25 mouse cellular contexts compared by ENCODE assay signal in the genomic region with DNA sequence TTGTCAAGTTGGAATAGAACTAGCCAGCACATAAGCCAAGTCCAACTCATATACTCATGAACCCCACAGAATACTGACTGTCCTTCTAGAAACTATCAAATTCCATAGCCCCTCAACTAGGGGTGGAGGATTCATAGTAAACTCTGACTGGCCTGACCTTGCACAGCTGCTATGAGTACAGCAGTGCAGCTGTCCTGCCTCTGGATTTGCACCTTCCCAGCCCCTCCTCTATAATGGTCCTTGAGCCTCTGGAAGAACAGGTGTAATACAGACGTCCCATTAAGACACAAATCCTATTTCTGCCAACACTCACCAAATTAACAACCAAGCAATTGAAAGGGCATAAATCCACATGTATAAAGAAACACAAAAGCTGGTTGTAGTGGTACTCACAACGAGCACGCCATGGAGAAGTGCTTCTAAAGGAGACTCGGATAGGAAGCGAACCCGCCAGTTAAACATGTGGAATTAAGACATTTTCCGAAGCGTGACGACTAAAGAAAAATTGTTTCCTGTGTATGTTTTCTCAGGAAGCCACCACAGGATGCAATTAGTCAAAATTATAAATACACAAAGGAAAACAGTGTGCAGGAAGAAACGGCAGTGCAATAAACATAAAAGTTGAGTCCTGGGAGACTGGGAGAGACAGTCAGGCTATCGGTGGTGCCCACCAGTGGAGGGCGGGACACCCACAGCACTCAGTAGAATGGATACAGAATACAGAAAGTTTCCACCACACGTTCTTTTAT. TPM values are rescaled to one million over a fixed set of nuclear protein-coding genes. Genes with fewer than 3 reads are reported as not detected.
DNase-seq lines count a peak whose midpoint lies in the region; ATAC-seq and TF ChIP-seq lines count a peak whose summit lies in the region.
"Had no signal": no experiment of that assay in that cellular context is flagged by ENCODE, and none has a peak within 500 bp of the region (broad histone marks: within the 10 kb centered on the region; RNA-seq: fewer than 3 reads in every experiment).

No protein-coding gene starts in this region.

- H3K4me2 ChIP-seq in hindbrain, embryonic 14.5 days (replicated peaks) = no peak overlapping the region
- no peak overlapping the region for H3K4me2 ChIP-seq in kidney, postnatal 0 days (ENCODE audit: low read length)
- H3K4me2 ChIP-seq in lung, postnatal 0 days (replicated peaks; ENCODE audit: low read depth, low read length) = no peak overlapping the region
- no peak overlapping the region for H3K4me2 ChIP-seq in myocyte (ENCODE audit: low read depth)
- H3K4me2 ChIP-seq: heart, embryonic 13.5 days; hindbrain, embryonic 13.5 days; liver, embryonic 15.5 days; neural tube, embryonic 15.5 days had no signal

- ATAC-seq in hindbrain, embryonic 14.5 days (ENCODE audit: low FRiP score) = no peak
- no peak for ATAC-seq in kidney, postnatal 0 days (replicated peaks; ENCODE audit: low FRiP score, low read depth)
- ATAC-seq in lung, postnatal 0 days = peak; percentile 33; the same call in 1 of the 2 replicates
- ATAC-seq: forebrain, embryonic 16.5 days; inflammation-experienced regulatory T-cells, adult 6 months had no signal

- H3ac ChIP-seq in myocyte (ENCODE audit: control insufficient read depth, insufficient read length) = no peak overlapping the region

- no peak overlapping the region for H3K27ac ChIP-seq in hindbrain, embryonic 10.5 days
- H3K27ac ChIP-seq in hindbrain, embryonic 14.5 days = no peak overlapping the region
- peak overlapping the region; percentile 25; the same call in 1 of the 2 replicates for H3K27ac ChIP-seq in kidney, postnatal 0 days
- no peak overlapping the region for H3K27ac ChIP-seq in lung, postnatal 0 days (ENCODE audit: low read length)
- H3K27ac ChIP-seq: forebrain, embryonic 10.5 days; heart, embryonic 13.5 days; hindbrain, embryonic 13.5 days; left cerebral cortex, adult 2 months; liver, embryonic 15.5 days; midbrain, embryonic 10.5 days; neural tube, embryonic 15.5 days had no signal

- DNase-seq in hindbrain, embryonic 10.5 days (ENCODE audit: low spot score) = peak; percentile 0
- DNase-seq in hindbrain, embryonic 14.5 days (ENCODE audit: low spot score) = no peak
- DNase-seq in kidney, postnatal 0 days (ENCODE audit: low spot score) = peak; percentile 68
- no peak for DNase-seq in kidney, postnatal 25 days
- DNase-seq in lung, postnatal 0 days (ENCODE audit: low spot score) = no peak
- DNase-seq in lung, postnatal 4 days = no peak
- DNase-seq in urinary bladder, adult 18-20 months (ENCODE audit: low spot score in 2 of 2) = no peak
- DNase-seq: adrenal gland, postnatal 36 days; cerebellum, adult 9-10 months; gastrocnemius, postnatal 10 days; heart, postnatal 14 days; left cerebral cortex, postnatal 4 days; right cerebral cortex, adult 18-20 months; right cerebral cortex, postnatal 4 days; thymus, postnatal 14 days had no signal

- WGBS in hindbrain, embryonic 10.5 days = 85% methylated on average over 13 of the region's 13 CpGs
- WGBS in hindbrain, embryonic 14.5 days = 84% methylated on average over 13 of the region's 13 CpGs
- WGBS in kidney, postnatal 0 days = 43% methylated on average over 13 of the region's 13 CpGs
- WGBS in lung, postnatal 0 days = 43% methylated on average over 13 of the region's 13 CpGs

- TF ChIP-seq EP300 in lung, postnatal 0 days (IDR thresholded peaks at IDR 0.05) = peak; percentile 83

- no peaks in the 10 kb centered on the region for H3K9me3 ChIP-seq in hindbrain, embryonic 10.5 days
- no peaks in the 10 kb centered on the region for H3K9me3 ChIP-seq in hindbrain, embryonic 14.5 days (ENCODE audit: control insufficient read depth, low read length)
- no peaks in the 10 kb centered on the region for H3K9me3 ChIP-seq in kidney, postnatal 0 days (replicated peaks; ENCODE audit: low read length)
- no peaks in the 10 kb centered on the region for H3K9me3 ChIP-seq in lung, postnatal 0 days (ENCODE audit: low read length)
- H3K9me3 ChIP-seq: forebrain, embryonic 10.5 days; heart, embryonic 13.5 days; hindbrain, embryonic 13.5 days; liver, embryonic 15.5 days; midbrain, embryonic 10.5 days; neural tube, embryonic 15.5 days had no signal

- no peaks in the 10 kb centered on the region for H3K79me2 ChIP-seq in myocyte (ENCODE audit: control insufficient read depth, insufficient read depth)

- H3K9ac ChIP-seq in hindbrain, embryonic 14.5 days = no peak overlapping the region
- H3K9ac ChIP-seq in kidney, postnatal 0 days (ENCODE audit: low read depth, low read length) = no peak overlapping the region
- no peak overlapping the region for H3K9ac ChIP-seq in lung, postnatal 0 days (replicated peaks; ENCODE audit: low read depth)
- H3K9ac ChIP-seq: heart, embryonic 13.5 days; hindbrain, embryonic 13.5 days; liver, embryonic 15.5 days; neural tube, embryonic 15.5 days had no signal

- no peaks in the 10 kb centered on the region for H3K27me3 ChIP-seq in hindbrain, embryonic 10.5 days (ENCODE audit: insufficient read depth, poor library complexity, severe bottlenecking)
- H3K27me3 ChIP-seq in hindbrain, embryonic 14.5 days (ENCODE audit: control insufficient read depth, insufficient read depth, low read length) = no peaks in the 10 kb centered on the region
- no peaks in the 10 kb centered on the region for H3K27me3 ChIP-seq in kidney, postnatal 0 days (ENCODE audit: insufficient read depth, low read length)
- no peaks in the 10 kb centered on the region for H3K27me3 ChIP-seq in lung, postnatal 0 days (replicated peaks; ENCODE audit: insufficient read depth, low read length)
- H3K27me3 ChIP-seq in myocyte (ENCODE audit: control insufficient read depth, insufficient read depth, insufficient read length) = no peaks in the 10 kb centered on the region
- H3K27me3 ChIP-seq: liver, embryonic 15.5 days; neural tube, embryonic 15.5 days had no signal

- TF ChIP-seq POLR2A in myocyte (IDR thresholded peaks at IDR 0.05; ENCODE audit: insufficient read length, low read depth) = no peak

- no peak overlapping the region for H3K4me3 ChIP-seq in hindbrain, embryonic 10.5 days
- no peak overlapping the region for H3K4me3 ChIP-seq in hindbrain, embryonic 14.5 days (replicated peaks; ENCODE audit: low read length)
- no peak overlapping the region for H3K4me3 ChIP-seq in kidney, postnatal 0 days (replicated peaks; ENCODE audit: low read depth, low read length)
- no peak overlapping the region for H3K4me3 ChIP-seq in lung, postnatal 0 days (ENCODE audit: low read depth, low read length)
- H3K4me3 ChIP-seq in myocyte = no peak overlapping the region
- H3K4me3 ChIP-seq: forebrain, embryonic 10.5 days; heart, embryonic 13.5 days; hindbrain, embryonic 13.5 days; left cerebral cortex, adult 2 months; liver, embryonic 15.5 days; midbrain, embryonic 10.5 days; neural tube, embryonic 15.5 days had no signal

- H3K36me3 ChIP-seq in hindbrain, embryonic 10.5 days = no peaks in the 10 kb centered on the region
- H3K36me3 ChIP-seq in hindbrain, embryonic 14.5 days (replicated peaks; ENCODE audit: control insufficient read depth, insufficient read depth) = no peaks in the 10 kb centered on the region
- no peaks in the 10 kb centered on the region for H3K36me3 ChIP-seq in kidney, postnatal 0 days (ENCODE audit: insufficient read depth, low read length)
- H3K36me3 ChIP-seq in lung, postnatal 0 days (ENCODE audit: insufficient read depth, low read length) = no peaks in the 10 kb centered on the region
- H3K36me3 ChIP-seq in myocyte (ENCODE audit: control insufficient read depth, insufficient read depth) = no peaks in the 10 kb centered on the region
- H3K36me3 ChIP-seq: forebrain, embryonic 10.5 days; heart, embryonic 13.5 days; hindbrain, embryonic 13.5 days; liver, embryonic 15.5 days; midbrain, embryonic 10.5 days; neural tube, embryonic 15.5 days had no signal

- TF ChIP-seq CTCF in kidney, postnatal 0 days (IDR thresholded peaks at IDR 0.05; ENCODE audit: low read depth) = peak; percentile 24; the same call in 1 of the 2 replicates
- peak; percentile 27 for TF ChIP-seq CTCF in lung, postnatal 0 days (IDR thresholded peaks at IDR 0.05)

- no peaks in the 10 kb centered on the region for H3K4me1 ChIP-seq in hindbrain, embryonic 10.5 days (replicated peaks)
- H3K4me1 ChIP-seq in hindbrain, embryonic 14.5 days (replicated peaks; ENCODE audit: control insufficient read depth, insufficient read depth, low read length) = no peaks in the 10 kb centered on the region
- H3K4me1 ChIP-seq in kidney, postnatal 0 days (replicated peaks; ENCODE audit: insufficient read depth, low read length) = no peaks in the 10 kb centered on the region
- no peaks in the 10 kb centered on the region for H3K4me1 ChIP-seq in lung, postnatal 0 days (ENCODE audit: insufficient read depth, low read depth, low read length)
- H3K4me1 ChIP-seq: forebrain, embryonic 10.5 days; heart, embryonic 13.5 days; hindbrain, embryonic 13.5 days; liver, embryonic 15.5 days; midbrain, embryonic 10.5 days; neural tube, embryonic 15.5 days had no signal

TF ChIP-seq in myocyte, 11 proteins besides CTCF, POLR2A, EP300 and RAD21 (continues in another document):
- TF ChIP-seq MYOG (IDR thresholded peaks at IDR 0.05; ENCODE audit: control insufficient read depth in 1 of 3, insufficient read depth in 1 of 3, insufficient read length in 2 of 3, low read depth in 2 of 3) = no peak
- no peak for TF ChIP-seq USF1 (IDR thresholded peaks at IDR 0.05; ENCODE audit: low read depth)
- TF ChIP-seq TCF3 (IDR thresholded peaks at IDR 0.05; ENCODE audit: insufficient read length, low read depth) = no peak
- no peak for TF ChIP-seq E2F4 (IDR thresholded peaks at IDR 0.05; ENCODE audit: insufficient read depth)
- no peak for TF ChIP-seq POLR2AphosphoS2 (IDR thresholded peaks at IDR 0.05; ENCODE audit: insufficient read length, low read depth)
- TF ChIP-seq TCF12 (IDR thresholded peaks at IDR 0.05; ENCODE audit: insufficient read depth, poor library complexity, severe bottlenecking) = no peak
- peak in 2 of 3 experiments; percentile 24 to 54 for TF ChIP-seq MYOD1 (IDR thresholded peaks at IDR 0.05; ENCODE audit: control insufficient read depth in 1 of 3, insufficient read length in 2 of 3, low read depth in 2 of 3)
- TF ChIP-seq MAX (IDR thresholded peaks at IDR 0.05; ENCODE audit: low read depth) = no peak

RNA-seq across cellular contexts. Expression of a gene that starts 27.9 kb away (rescaled TPM):
- 145 and 157 TPM in 2 replicates for polyA plus RNA-seq in hindbrain, embryonic 10.5 days (2016; fragmentation: Nextera tagmentation; extraction: Ambion mirVana)
- polyA plus RNA-seq in hindbrain, embryonic 14.5 days (2014; fragmentation: Nextera tagmentation; extraction: Ambion mirVana) = 64.0 and 77.0 TPM in 2 replicates
- polyA plus RNA-seq in kidney, postnatal 0 days (2015; fragmentation: Nextera tagmentation; extraction: Ambion mirVana) = 87.4 and 93.7 TPM in 2 replicates
- polyA plus RNA-seq in lung, postnatal 0 days (2015; fragmentation: Nextera tagmentation; extraction: Ambion mirVana) = 45.6 and 49.7 TPM in 2 replicates
- polyA plus RNA-seq in myocyte (2012; fragmentation: generic; extraction: Trizol) = 11.8 TPM

RNA-seq across cellular contexts. Expression of a gene that starts 46.1 kb away (rescaled TPM):
- polyA plus RNA-seq in hindbrain, embryonic 10.5 days (2016; fragmentation: Nextera tagmentation; extraction: Ambion mirVana) = not detected in 2 replicates
- not detected in 2 replicates for polyA plus RNA-seq in hindbrain, embryonic 14.5 days (2014; fragmentation: Nextera tagmentation; extraction: Ambion mirVana)
- 0.21 and 0.54 TPM in 2 replicates for polyA plus RNA-seq in kidney, postnatal 0 days (2015; fragmentation: Nextera tagmentation; extraction: Ambion mirVana)
- 0.51 and 1.1 TPM in 2 replicates for polyA plus RNA-seq in lung, postnatal 0 days (2015; fragmentation: Nextera tagmentation; extraction: Ambion mirVana)
- polyA plus RNA-seq in myocyte (2012; fragmentation: generic; extraction: Trizol) = not detected
- polyA plus RNA-seq: forebrain, embryonic 10.5 days; heart, embryonic 13.5 days; midbrain, embryonic 10.5 days had no signal

Comparison
In these comparisons a context has a peak if more than half of its experiments do, and no peak if none do; other contexts are left out.
1. DNase-seq: peak in hindbrain, embryonic 10.5 days (single experiment) and kidney, postnatal 0 days (single experiment); none in hindbrain, embryonic 14.5 days (single experiment), kidney, postnatal 25 days (0 of 2), lung, postnatal 0 days (single experiment), lung, postnatal 4 days (0 of 2) and urinary bladder, adult 18-20 months (0 of 2).